Mouse (Mus musculus) neural tube, embryonic 11.5 days (tissue): ENCODE measurements around the gene Edf1. TPM values are rescaled to one million over a fixed set of nuclear protein-coding genes. Genes with fewer than 3 reads are reported as not detected.

Source experiments
- ATAC-seq: fragments of 200-750 bp; cut with Nextera tagmentation; 2 replicates; pipeline ENCODE4 v1.8.0; 2017; ENCODE audit warnings: moderate number of reproducible peaks, mild to moderate bottlenecking, moderate TSS enrichment, moderate library complexity; ENCODE audit not compliant: insufficient read depth, low FRiP score, low TSS enrichment
- DNase-seq: peaks from one replicate; pipeline ENCODE4 v3.0.0-alpha.2; 2015; ENCODE audit warnings: low spot score
- H3K27ac ChIP-seq: fragments of 300-500 bp; sonication (generic); 2 replicates; pipeline ENCODE4 v1.5.1; 2014; ENCODE audit warnings: low read depth, mild to moderate bottlenecking, low read length
- H3K27me3 ChIP-seq: fragments of 300-500 bp; sonication (generic); 2 replicates; pipeline ENCODE4 v1.6.1; 2014; ENCODE audit warnings: mild to moderate bottlenecking, low read length, mixed read lengths; ENCODE audit not compliant: control insufficient read depth, insufficient read depth
- H3K36me3 ChIP-seq: fragments of 300-500 bp; sonication (generic); 2 replicates; pipeline ENCODE4 v1.6.1; 2014; ENCODE audit warnings: mild to moderate bottlenecking, low read length, moderate library complexity, mixed read lengths; ENCODE audit not compliant: control insufficient read depth, insufficient read depth
- H3K4me1 ChIP-seq: fragments of 300-500 bp; sonication (generic); 2 replicates; pipeline ENCODE4 v1.6.1; 2014; ENCODE audit warnings: low read length, mixed read lengths; ENCODE audit not compliant: control insufficient read depth, insufficient read depth
- H3K4me2 ChIP-seq: fragments of 300-500 bp; sonication (generic); 2 replicates; pipeline ENCODE4 v1.6.1; 2014; ENCODE audit warnings: low read depth, mild to moderate bottlenecking, moderate library complexity
- H3K4me3 ChIP-seq: fragments of 300-500 bp; sonication (generic); 2 replicates; pipeline ENCODE4 v1.5.1; 2014; ENCODE audit warnings: low read depth, low read length
- H3K9ac ChIP-seq: fragments of 300-500 bp; sonication (generic); 2 replicates; pipeline ENCODE4 v1.6.1; 2014; ENCODE audit warnings: mild to moderate bottlenecking, low read length
- H3K9me3 ChIP-seq: fragments of 300-500 bp; sonication (generic); 2 replicates; pipeline ENCODE4 v1.6.1; 2016; ENCODE audit warnings: low read length; ENCODE audit not compliant: control insufficient read depth
- WGBS: fragments of 180-500 bp; shearing (Covaris S2); extraction: QIAGEN DNeasy Blood & Tissue Kit; methylation state at CpG from one replicate; pipeline ENCODE4 v1.1.7; 2014; 5-methylcytosine and 5-hydroxymethylcytosine counted together
- polyA plus RNA-seq: library from polyadenylated mRNA; unstranded; fragments of >200 nt; fragmentation: Nextera tagmentation; extraction: Ambion mirVana; gene quantifications from 2 replicates; pipeline ENCODE4 v1.2.1, GENCODE M21; 2014

Edf1 gene
- polyA plus RNA-seq, 1 experiment from 2014 or later, result 345 TPM

GRCm38 (mm10) chr2:25556296-25556695 is 1.4 kb upstream of the Edf1 start:
- Histone ChIP-seq H3K4me1 (peaks cover 15% of the 10 kb centered on the region), H3K9ac (no peak overlapping the region), H3K36me3 (0 out of 2 replicates have a peak, but pooled peaks cover 3% of the 10 kb centered on the region), H3K4me2 (no peak overlapping the region), H3K27me3 (no peaks in the 10 kb centered on the region), H3K9me3 (no peaks in the 10 kb centered on the region), H3K4me3 (no peak overlapping the region), H3K27ac (no peak overlapping the region)
- 70% methylated on average over 1 of the region's 1 CpGs for WGBS
- no peak for ATAC-seq
- no peak for DNase-seq

GRCm38 (mm10) chr2:25557964-25558360 is 315 bp downstream of the Edf1 start:
- 0% methylated on average over 24 of the region's 24 CpGs for WGBS
- ATAC-seq (peak; percentile 32), DNase-seq (no peak)
- peak overlapping the region; percentile 21; the same call in 1 of the 2 replicates for H3K27ac ChIP-seq
- H3K4me2 ChIP-seq, result peak overlapping the region; percentile 72
- H3K36me3 ChIP-seq, result peaks cover 11% of the 10 kb centered on the region
- H3K9ac ChIP-seq, result peak overlapping the region; percentile 94
- H3K27me3 ChIP-seq, result no peaks in the 10 kb centered on the region
- H3K4me3 ChIP-seq, result peak overlapping the region; percentile 95
- H3K4me1 ChIP-seq, result peaks cover 15% of the 10 kb centered on the region
- H3K9me3 ChIP-seq, result no peaks in the 10 kb centered on the region

GRCm38 (mm10) chr2:25558774-25559173 is 1.1 kb downstream of the Edf1 start:
- Histone ChIP-seq H3K27me3 (no peaks in the 10 kb centered on the region), H3K9me3 (no peaks in the 10 kb centered on the region), H3K4me1 (peaks cover 15% of the 10 kb centered on the region), H3K36me3 (peaks cover 17% of the 10 kb centered on the region), H3K4me2 (peak overlapping the region; percentile 72), H3K4me3 (peak overlapping the region; percentile 95), H3K27ac (no peak overlapping the region), H3K9ac (peak overlapping the region; percentile 94; the same call in 1 of the 2 replicates)
- DNase-seq (no peak), ATAC-seq (no peak)
- WGBS, result 82% methylated on average over 6 of the region's 6 CpGs

DNA sequence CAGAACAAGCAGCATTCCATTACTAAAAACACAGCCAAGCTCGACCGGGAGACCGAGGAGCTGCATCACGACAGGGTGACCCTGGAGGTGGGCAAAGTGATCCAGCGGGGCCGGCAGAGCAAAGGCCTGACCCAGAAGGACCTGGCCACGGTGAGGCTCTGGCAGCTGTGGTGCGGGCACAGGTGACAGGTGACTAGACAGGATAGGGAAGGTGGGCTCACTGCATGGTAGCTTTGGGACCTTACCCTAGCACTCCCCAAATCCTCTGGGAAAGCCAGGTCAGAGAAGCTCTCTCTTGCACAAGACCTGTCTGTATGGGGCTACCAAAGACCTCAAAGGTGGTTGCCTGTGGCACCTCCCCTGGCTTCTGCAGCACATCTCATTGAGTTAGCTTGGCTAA is 2.9 kb downstream of the Edf1 start:
- H3K27me3 ChIP-seq, result no peaks in the 10 kb centered on the region
- peaks cover 15% of the 10 kb centered on the region for H3K4me1 ChIP-seq
- no peaks in the 10 kb centered on the region for H3K9me3 ChIP-seq
- ATAC-seq (no peak), DNase-seq (no peak)
- H3K36me3 ChIP-seq, result peaks cover 22% of the 10 kb centered on the region
- no peak overlapping the region for H3K27ac ChIP-seq
- 92% methylated on average over 8 of the region's 8 CpGs for WGBS
- H3K4me2 ChIP-seq, result no peak overlapping the region
- H3K9ac ChIP-seq, result no peak overlapping the region
- H3K4me3 ChIP-seq, result no peak overlapping the region

GRCm38 (mm10) chr2:25561946-25562345 is 4.3 kb downstream of the Edf1 start:
- Histone ChIP-seq H3K4me3 (no peak overlapping the region), H3K27me3 (no peaks in the 10 kb centered on the region), H3K9me3 (no peaks in the 10 kb centered on the region), H3K4me1 (peaks cover 10% of the 10 kb centered on the region), H3K27ac (no peak overlapping the region), H3K4me2 (no peak overlapping the region), H3K9ac (no peak overlapping the region), H3K36me3 (peaks cover 22% of the 10 kb centered on the region)
- DNase-seq (no peak), ATAC-seq (no peak)
- 83% methylated on average over 9 of the region's 9 CpGs for WGBS

DNA sequence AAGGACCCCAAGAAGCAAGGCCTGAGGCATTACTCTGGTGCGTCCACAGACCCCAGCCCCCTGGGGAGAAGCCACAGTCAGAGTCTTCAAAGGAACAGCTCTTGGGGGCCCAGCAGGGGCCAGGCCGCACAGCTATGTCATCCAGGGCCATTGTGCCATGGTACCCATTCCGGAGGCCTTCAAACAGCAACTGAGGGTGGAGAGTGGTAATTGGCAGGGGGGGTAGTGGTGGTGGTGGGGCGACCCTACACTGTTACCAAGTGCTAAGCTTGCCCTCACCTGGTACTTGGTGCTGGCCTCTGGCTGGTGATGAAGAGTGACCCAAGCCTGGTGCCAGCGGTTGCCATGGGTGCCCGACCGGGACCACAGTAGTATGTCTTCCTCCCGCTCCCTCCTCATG is 8.1 kb downstream of the Edf1 start:
- no peaks in the 10 kb centered on the region for H3K9me3 ChIP-seq
- H3K27ac ChIP-seq, result no peak overlapping the region
- H3K4me2 ChIP-seq, result no peak overlapping the region
- H3K4me1 ChIP-seq, result no peaks in the 10 kb centered on the region
- H3K4me3 ChIP-seq, result no peak overlapping the region
- H3K36me3 ChIP-seq, result peaks cover 22% of the 10 kb centered on the region
- DNase-seq (no peak), ATAC-seq (no peak)
- no peaks in the 10 kb centered on the region for H3K27me3 ChIP-seq
- WGBS, result 89% methylated on average over 8 of the region's 8 CpGs
- no peak overlapping the region for H3K9ac ChIP-seq

- Histone ChIP-seq H3K4me1 (no peaks in the 10 kb centered on the region), H3K27me3 (no peaks in the 10 kb centered on the region), H3K27ac (no peak overlapping the region), H3K9ac (no peak overlapping the region), H3K4me3 (no peak overlapping the region), H3K36me3 (peaks cover 19% of the 10 kb centered on the region), H3K9me3 (no peaks in the 10 kb centered on the region), H3K4me2 (no peak overlapping the region)
- DNase-seq, result no peak
- no peak for ATAC-seq
- 86% methylated on average over 6 of the region's 6 CpGs for WGBS
Observed at GRCm38 (mm10) chr2:25566558-25566957, 8.9 kb downstream of the Edf1 start.

DNA sequence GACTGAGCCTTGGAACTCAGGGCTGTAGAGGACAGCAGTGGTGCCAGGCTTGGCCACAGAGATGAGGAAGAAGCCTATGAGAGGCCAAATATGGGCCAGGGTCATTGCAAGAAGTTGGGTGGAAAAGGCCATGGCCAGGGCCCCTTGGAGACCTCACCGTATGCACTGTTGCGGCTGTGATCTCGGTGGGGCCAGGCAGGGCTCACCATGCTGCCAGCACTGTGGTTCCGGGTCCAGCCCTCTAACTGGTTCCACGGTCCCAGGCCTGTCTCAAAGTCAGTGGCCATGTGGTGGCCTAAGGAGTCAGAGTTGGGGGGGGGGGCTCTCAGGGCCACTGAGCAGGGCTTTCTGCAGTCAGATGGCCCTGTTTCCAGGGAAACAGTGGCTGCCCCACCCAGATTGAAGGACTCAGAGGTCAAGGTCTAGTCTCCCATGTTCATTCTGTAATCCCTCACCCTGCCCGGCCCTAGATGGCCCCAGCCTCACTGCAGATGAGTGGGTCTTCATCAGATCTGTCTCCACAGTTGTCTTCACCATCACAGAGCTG is 10.9 kb downstream of the Edf1 start:
- no peak overlapping the region for H3K9ac ChIP-seq
- H3K36me3 ChIP-seq, result peaks cover 7% of the 10 kb centered on the region
- no peaks in the 10 kb centered on the region for H3K27me3 ChIP-seq
- 91% methylated on average over 6 of the region's 6 CpGs for WGBS
- H3K4me3 ChIP-seq, result no peak overlapping the region
- H3K27ac ChIP-seq, result no peak overlapping the region
- no peaks in the 10 kb centered on the region for H3K9me3 ChIP-seq
- no peak overlapping the region for H3K4me2 ChIP-seq
- ATAC-seq (no peak), DNase-seq (no peak)
- no peaks in the 10 kb centered on the region; the same call in 1 of the 2 replicates for H3K4me1 ChIP-seq

- H3K4me3 ChIP-seq, result no peak overlapping the region
- H3K4me1 ChIP-seq, result peaks cover 6% of the 10 kb centered on the region
- WGBS, result 91% methylated on average over 3 of the region's 3 CpGs
- H3K27ac ChIP-seq, result no peak overlapping the region
- no peaks in the 10 kb centered on the region for H3K27me3 ChIP-seq
- H3K4me2 ChIP-seq, result no peak overlapping the region
- H3K9ac ChIP-seq, result no peak overlapping the region
- no peaks in the 10 kb centered on the region for H3K9me3 ChIP-seq
- DNase-seq (no peak), ATAC-seq (no peak)
- H3K36me3 ChIP-seq, result peaks cover 2% of the 10 kb centered on the region; the same call in 1 of the 2 replicates
Observed at GRCm38 (mm10) chr2:25569323-25569722, 11.7 kb downstream of the Edf1 start.
